Mouse (Mus musculus): ENCODE measurements at regions not wholly inside any gene's neighbourhood (a gene's known extent, or its start where the extent isn't known, plus 50 kb on each side); places are given as distances from the start of the nearest gene placed in this dataset.
A peak's percentile ranks its signal among the peaks of the same experiment; 100 is the strongest.

DNA sequence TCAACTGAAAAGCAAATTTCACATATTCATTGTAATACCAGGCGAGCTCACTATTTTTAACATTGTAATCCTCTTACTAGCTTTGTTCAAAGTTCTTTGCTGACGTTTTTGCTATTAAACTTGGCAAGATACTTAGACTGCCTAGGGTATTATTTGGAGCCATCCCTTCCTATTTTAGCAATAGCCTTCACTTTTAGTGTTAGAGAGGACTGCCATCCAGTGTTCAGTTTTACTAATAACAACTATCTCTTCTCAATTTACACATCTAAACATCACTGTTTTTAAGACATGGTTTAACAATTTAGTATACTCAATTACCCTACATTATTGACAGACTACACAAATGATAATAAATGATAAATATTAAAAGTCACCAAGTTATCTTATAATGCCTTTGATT is 349.8 kb downstream of the 4932411N23Rik start:
- peak; percentile 26 for TF ChIP-seq CTCF (IDR thresholded peaks at IDR 0.05)
- intact Hi-C loops (cut with DNase I): no loop called here
- Histone ChIP-seq H3K27ac (no peak overlapping the region), H3K4me3 (no peak overlapping the region)
- no peak for DNase-seq (ENCODE audit: extremely low spot score in 1 of 2, low spot score in 2 of 2)
